Mouse (Mus musculus) neutrophil, adult 5-6 weeks (primary cell): ENCODE results near the gene Hist2h3b. TPM values are rescaled to one million over a fixed set of nuclear protein-coding genes. Genes with fewer than 3 reads are reported as not detected.
A peak's percentile ranks its signal among the peaks of the same experiment; 100 is the strongest.
"Not testable (repeated sequence)": the region's sequence is repeated elsewhere in the genome, so short reads cannot be mapped to it uniquely, and the experiment has no call there.

Source experiments
- ATAC-seq: fragments of 151-379, 151-347 bp; 2 replicates; pipeline ENCODE4 v1.8.0; 2017; ENCODE audit warnings: mild to moderate bottlenecking, moderate TSS enrichment; ENCODE audit not compliant: insufficient number of reproducible peaks, poor library complexity, low FRiP score, severe bottlenecking; ENCODE audit errors: extremely low read depth
- total RNA-seq: library from RNA; stranded (forward); fragments of 200-1000 nt; gene quantifications from 2 replicates; pipeline ENCODE4 v1.2.3, GENCODE M21; 2017

Hist2h3b gene
- total RNA-seq, 1 experiment from 2014 or later = 18.0 TPM

DNA sequence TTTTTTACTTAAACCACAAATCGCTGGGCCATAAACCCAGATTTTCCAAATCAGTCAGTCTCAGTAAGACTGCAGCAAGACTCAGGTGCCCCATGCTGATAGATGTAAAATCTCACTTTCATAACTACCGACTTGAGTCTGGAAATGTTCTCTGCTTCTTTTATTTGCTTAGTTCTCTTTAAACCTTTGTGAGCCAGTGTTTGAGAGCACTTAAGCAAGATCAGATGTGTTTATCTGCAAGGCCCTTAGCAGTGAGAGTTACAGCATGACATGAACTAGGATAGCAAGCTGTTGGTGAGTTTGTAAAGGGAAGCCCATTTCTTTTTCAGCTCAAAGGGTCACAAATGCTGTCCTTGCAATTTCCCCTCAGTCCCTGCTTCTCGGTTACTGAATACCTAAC, 11.3 kb upstream of the Hist2h3b start:
- ATAC-seq = no peak

DNA sequence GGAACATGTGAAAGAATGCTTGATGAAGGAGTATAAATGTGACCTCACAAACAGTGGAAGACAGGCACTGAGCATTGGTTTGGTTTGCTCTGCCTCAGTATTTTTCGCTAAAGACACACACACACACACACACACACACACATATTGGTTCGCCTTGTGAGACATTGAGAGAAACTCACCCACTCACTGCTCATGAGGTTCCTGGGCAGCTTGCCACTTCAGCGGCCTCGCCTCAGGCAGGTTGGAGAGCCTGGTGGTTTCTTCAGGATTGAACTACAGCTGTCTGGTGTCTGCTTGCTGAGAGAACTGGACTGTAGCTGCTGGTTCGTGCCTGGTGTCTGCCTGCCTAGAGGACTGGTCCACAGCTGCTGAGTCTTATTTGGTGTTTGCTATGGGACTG, 8.2 kb upstream of the Hist2h3b start:
- ATAC-seq = no peak

DNA sequence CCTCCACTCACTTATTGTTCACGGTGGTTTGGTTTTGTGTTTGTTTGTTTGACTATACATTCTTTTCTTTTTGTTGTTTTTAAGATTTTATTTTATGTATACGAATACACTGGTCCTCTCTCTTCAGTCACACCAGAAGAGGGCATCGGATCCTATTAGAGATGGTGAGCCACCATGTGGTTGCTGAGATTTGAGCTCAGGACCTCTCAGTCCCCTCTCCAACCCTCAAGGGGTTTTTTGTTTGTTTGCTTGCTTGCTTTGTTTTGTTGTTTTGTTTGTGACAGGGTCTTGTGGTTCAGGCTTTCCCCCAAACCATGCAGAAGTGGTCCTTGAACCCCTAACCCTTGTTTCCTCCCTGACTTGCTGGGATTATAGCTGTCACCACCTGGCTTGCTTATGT, 6.8 kb upstream of the Hist2h3b start:
- no peak for ATAC-seq

DNA sequence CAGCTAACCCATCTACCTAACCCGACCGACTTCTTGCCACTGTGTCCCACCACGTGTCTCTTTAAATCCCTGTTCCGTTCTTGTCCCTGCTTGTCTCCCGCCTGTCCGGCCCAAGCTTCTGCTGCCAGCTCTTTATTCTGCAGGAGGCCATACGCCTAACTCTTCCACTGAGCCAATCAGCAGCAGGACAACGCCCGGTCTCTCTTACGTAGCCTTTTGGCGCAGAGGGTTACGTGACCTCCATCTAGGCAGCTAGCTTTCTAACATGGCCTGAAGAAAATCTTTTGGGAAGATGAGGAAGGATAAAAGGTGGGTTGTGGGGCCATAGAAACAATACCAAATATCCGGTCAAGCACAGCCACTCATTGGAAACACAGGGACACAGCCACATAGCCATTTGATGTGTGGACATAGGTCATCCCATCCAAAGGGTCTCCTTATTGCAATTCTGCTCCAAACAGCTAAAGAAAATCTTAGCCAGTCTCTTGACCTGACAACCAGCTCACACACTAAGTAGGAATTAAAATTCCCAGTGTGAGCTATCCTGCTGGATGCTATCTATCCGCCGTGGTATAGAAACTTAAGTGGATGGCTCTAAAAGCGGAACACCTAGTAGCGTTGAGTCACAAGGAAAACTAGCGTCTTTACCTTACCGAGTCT, 6.1 kb upstream of the Hist2h3b start:
- ATAC-seq = peak; percentile 77

DNA sequence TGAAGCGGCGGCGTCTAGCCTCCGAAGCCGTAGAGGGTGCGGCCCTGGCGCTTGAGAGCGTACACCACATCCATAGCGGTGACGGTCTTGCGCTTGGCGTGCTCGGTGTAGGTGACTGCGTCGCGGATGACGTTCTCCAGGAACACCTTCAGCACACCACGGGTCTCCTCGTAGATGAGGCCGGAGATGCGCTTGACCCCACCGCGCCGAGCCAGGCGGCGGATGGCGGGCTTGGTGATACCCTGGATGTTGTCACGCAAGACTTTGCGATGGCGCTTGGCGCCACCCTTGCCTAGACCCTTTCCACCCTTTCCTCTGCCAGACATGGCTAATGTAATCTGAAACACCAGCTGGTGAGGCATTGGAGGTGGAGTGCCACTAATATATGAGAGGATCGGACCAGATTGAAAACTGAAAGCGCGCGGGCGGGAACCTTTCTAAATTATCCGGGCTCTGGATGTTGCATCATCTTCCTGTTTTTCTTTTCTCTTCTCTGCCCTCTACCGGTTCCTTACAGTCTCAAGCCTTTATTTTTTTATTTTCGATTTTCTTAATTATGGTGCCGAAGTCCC, 5.4 kb upstream of the Hist2h3b start, which contains the start of gene Hist2h4:
Gene Hist2h4, minus strand, starts transcription at position 333 of the 572 bp plus-strand sequence.
- peak; percentile 74 for ATAC-seq

DNA sequence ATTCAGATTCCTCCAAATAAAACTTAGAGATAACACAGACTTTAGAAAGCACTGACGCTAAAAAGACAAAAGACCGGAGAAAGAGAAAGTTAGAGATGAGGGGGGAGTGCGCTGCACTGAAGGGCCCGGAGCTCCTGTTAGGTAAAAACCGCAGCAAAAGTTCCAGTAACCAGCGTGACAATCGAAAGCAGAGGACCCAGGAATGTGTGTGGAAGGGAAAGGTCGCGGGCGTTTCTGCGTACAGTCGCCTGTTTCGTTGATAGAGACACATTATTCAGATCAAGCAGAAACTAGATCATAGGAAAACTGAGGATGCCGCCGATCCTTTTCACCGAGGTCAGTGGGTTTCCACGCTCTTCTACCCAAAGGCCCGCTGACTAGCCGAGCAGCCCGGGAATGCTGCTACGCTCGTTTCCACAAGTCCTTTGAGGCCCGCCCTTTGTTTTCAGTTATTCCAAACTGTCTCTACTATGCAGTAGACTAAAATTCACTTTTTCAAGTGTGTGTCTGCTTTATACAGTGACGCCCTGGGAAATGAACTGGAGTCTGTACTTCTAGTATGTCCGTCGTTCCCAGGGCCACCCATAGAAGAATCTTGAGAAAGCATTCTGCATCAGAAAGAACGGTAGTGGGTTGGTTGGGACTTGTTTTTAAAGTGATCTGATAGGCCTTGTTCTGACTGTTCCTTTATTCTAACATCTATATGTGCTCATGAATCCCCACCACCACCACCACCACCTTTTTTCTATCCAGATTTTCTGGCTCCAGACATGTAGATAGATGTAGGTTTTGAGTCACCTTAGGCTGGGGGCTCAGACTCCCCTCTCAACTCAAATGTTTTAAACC, 4.7 kb upstream of the Hist2h3b start:
- no peak for ATAC-seq

DNA sequence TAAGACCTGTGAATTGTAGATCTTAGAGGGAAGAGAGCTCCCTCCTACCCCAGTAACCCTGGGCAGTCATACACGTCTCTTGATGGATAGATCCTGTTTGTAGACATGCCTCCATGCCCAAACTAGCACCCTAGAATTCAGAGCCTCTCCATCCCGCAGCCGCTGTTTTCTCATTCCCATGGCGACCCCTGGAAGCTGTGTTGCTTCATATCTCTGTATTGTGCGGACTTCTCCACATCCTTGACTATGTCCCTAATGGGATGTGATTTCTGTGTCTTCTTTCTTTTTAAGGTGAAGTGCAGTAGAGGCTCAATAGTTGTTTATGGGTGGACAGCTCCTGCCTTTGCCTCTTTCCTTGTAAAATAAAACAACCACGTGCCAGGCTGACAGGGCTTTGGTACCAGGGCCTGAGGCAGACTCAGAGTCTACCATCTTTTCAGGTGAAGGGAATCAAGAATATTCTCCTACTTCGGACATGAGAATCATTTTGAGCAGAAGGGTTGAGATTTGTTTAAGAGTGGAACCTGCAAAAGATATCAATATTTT, 4.0 kb upstream of the Hist2h3b start:
- ATAC-seq = no peak

DNA sequence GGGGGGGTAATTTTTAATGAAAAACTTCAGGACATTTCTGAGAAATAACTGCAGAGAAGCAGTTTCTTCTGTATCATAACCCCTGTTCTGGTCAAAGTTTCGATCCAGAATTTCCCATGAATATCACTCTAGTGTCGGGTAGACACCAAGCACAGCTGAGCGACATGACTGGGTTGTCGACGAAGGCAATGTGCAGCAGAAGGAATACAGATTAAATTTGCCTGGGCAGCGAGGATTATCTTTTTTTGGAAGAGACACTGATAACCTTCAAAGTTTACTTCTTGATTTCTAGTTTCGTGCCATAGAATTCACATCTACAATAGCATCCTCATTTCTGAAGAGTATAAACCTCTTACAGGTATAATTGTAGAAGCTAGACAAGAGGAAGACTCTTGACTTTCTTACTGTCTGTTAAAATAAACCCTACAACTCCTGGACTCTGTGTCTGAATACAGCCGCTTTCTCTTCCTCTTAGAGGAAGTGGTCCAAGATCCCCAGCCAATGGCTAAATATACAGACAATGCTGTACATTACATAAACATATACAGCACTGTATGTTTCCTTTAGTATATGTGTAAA, 2.2 kb upstream of the Hist2h3b start:
- no peak for ATAC-seq

DNA sequence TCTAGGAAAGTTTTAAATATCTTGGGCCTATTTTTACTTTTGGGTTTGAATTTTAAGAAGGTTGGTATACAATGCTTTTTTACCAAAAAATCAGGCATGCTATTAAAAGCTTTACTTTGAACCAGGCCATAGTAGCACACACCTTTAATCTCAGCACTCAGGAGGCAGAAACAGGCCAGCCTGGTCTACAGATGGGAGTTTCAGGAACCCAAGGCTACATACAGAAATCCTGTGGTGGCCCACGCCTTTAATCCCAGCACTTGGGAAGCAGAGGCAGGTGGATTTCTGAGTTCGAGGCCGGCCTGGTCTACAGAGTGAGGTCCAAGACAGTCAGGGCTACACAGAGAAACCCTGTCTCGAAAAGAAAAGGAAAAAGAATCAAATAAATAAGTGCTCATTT, 913 bp upstream of the Hist2h3b start:
- ATAC-seq = no peak

DNA sequence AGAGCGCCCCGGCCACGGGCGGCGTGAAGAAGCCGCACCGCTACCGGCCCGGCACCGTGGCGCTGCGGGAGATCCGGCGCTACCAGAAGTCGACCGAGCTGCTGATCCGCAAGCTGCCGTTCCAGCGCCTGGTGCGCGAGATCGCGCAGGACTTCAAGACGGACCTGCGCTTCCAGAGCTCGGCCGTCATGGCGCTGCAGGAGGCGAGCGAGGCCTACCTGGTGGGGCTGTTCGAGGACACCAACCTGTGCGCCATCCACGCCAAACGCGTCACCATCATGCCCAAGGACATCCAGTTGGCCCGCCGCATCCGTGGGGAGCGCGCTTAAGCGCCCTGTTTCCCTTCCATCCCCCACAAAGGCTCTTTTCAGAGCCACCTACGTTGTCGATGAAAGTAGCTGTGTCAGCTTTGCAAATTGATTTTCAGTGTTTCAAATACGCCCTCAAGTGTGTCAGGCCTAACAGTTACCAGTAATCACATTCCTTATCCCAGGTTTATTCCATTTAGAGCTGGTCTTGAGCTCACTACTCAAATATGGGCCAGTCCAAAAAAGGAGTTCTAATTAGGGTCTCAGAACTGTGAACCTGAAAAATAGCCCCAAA, 423 bp downstream of the Hist2h3b start:
- not testable (repeated sequence) for ATAC-seq

DNA sequence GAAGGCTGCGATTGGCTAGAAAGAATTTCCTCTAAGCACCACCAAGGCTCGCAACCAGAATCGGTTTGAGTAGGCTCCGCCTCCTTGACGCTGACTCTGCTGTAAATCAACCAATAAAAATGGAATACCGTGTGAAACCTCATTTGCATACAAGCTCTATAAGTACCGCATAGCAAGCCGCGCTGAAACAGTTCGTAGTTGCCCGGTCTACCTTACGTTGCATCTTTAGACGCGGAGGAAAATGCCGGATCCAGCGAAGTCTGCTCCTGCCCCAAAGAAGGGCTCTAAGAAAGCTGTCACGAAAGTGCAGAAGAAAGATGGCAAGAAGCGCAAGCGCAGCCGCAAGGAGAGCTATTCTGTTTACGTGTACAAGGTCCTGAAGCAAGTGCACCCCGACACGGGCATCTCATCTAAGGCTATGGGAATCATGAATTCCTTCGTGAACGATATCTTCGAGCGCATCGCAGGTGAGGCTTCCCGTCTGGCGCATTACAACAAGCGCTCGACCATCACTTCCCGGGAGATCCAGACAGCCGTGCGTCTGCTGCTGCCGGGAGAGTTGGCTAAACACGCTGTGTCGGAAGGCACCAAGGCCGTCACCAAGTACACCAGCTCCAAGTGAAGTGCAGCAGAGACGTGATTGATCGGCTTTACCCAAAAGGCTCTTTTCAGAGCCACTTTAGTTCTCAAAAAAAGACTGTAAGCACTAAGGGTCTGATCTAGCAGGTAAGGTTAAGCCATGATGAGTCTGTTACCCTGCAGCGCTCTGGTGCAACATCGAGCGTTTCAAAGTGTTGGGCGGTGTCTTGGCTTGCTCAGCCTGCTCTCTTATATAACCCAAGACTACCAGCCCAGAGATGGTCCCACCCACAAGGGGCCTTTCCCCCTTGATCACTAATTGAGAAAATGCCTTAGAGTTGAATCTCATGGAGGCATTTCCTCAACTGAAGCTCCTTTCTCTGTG, 1.3 kb downstream of the Hist2h3b start, which contains the start of gene Hist2h2bb:
Gene Hist2h2bb, plus strand, starts transcription at position 242 of the 964 bp plus-strand sequence.
- ATAC-seq = peak; percentile 97

DNA sequence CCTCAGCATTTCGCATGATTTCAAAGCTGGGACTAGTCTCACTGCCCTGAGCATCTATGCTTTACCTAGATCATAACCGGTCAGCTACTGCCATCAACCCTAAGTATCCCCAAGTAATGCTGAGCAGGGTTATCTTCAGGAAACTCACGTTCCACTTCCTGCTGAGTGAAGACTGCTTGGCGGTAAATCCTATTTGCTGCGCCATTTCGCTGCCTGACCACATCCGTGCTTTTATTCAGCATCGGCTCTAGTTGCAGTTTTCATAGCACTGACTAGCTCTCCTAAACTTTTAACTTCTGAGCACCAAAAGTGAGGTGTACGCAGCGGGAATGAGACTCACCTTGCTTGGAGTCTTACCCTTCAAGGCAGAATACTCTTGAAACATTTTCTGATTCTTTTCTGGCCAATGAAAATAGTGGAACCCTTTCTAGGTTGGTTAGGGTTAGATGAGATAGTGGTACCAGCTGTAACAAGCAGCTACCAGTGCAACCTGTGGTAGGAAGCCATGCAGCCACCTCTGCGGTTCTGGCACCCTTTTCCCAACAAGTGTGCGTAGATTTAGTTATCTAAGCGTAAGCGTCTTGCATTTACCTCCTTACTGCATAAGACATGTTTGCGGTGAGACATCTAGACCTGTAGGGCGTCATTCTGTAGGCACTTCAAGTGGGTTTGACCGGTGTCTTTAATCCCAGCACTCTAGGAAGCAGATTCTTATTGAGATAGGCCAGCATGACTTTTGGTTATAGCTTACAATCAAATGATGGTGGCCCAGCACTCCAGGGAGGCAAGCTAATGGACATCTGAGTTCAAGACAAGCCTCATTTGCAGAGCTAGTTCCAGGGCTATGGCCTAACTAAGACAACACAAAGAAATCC, 5.4 kb downstream of the Hist2h3b start:
- ATAC-seq = no peak

DNA sequence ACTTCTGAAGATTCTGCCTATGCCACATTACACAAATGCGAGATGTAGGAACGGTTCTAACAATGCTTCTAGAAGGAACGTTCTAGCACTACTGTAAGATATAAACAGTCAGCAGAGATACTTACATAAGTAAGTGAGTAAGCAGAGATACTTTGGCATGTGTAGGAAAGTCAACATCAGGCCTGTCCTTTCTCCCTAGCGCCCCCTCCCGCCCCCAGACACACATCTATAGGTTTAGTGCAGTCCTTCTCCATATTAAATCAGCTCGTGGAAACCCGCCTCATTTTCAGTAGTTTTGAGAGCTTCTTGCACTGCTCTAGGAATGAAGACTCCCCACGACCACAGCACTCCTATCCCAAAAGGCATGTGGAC, 9.0 kb downstream of the Hist2h3b start:
- peak; percentile 30; the same call in 1 of the 2 replicates for ATAC-seq

DNA sequence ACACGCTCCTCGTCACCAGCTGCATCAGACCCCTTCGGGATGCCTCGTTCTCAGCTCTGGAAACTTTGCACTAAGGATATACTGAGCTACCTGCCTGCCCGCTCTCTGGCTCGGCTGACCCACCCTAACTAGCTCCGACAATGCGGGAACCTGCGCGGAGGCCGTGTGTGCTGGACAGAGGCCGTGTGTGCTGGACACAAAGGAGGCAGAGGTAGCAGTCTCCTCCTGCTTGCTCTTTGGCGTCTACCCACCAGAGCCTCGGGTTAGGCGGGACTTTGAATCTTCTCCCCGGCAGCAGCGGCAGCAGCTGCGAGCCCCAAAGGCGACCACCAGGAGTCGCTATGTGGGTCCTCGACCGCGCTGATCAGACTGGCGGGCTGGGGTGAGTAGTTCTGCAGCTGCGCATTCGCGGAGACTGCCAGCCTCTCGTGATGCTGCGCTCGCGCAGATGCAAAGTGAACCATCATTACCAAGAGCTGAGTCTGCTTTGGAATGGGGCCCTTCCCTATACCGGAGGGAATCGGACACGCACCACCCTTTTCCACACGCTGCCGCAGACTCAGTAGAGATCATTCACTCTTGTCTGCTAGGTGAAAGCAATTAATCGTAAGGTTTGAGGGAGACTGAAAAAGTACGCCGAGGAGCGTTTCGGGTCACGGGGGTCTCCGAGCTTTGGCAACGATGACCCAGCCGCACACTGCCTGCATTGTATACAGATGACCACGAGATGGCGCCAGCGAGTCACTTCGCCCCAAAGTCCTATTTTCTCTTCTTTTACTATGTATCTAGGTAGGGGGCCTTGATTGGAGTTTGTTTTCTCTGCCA, 9.6 kb downstream of the Hist2h3b start:
- peak; percentile 90 for ATAC-seq

DNA sequence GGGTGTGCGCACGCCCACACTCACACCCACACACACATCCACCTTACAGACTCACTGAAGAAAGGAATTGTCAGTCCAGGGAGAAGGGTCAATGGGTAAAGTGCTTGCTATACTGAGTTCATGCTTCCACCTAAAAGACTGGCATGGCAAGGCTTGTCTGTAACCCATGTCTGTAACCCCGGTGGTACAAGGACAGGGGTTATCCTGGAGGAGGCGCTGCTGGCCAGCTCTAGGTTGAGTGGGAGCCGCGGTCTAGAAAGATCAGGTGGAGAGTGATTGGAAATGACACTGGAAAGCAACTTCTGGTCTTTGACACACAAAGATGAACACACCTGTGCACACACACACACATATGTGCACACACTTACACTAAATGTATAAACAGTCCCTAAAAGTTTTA, 12.2 kb downstream of the Hist2h3b start:
- no peak for ATAC-seq

DNA sequence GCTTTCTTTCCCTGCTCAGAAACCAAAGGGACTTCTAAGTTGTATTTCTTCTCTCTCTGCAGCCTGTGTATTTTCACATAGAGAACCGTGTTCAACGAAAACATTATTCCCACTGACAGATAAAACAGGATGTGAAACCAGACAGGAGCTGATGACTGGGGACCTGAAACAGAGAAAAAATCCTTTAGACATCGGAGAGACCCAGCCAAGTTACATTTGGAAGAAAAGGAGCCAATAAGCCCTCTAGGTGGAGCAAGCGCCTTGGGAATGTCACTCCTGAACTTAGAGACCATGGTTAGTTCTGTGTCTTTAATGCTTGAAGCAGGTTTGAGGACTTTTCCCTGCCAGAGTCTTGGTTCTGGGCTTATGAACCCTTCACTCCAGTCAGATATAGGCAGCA, 16.0 kb downstream of the Hist2h3b start:
- ATAC-seq = no peak
